Mouse (Mus musculus) testis, adult 2 months (tissue): ENCODE measurements around the gene Igfbp1.

ENCODE experiments used
- CTCF ChIP-seq: fragments of 200-500 bp; IDR thresholded peaks from 2 replicates; pipeline ENCODE4 v1.5.1; 2012; ENCODE audit warnings: low read depth, mild to moderate bottlenecking, inconsistent platforms, low read length, moderate library complexity; ENCODE audit not compliant: control insufficient read depth, insufficient read depth, insufficient replicate concordance
- POLR2A ChIP-seq: fragments of 200-500 bp; IDR thresholded peaks from 2 replicates; pipeline ENCODE4 v1.6.1; 2012; ENCODE audit warnings: low read depth, mild to moderate bottlenecking, inconsistent platforms, low read length, moderate library complexity; ENCODE audit not compliant: control insufficient read depth

DNA sequence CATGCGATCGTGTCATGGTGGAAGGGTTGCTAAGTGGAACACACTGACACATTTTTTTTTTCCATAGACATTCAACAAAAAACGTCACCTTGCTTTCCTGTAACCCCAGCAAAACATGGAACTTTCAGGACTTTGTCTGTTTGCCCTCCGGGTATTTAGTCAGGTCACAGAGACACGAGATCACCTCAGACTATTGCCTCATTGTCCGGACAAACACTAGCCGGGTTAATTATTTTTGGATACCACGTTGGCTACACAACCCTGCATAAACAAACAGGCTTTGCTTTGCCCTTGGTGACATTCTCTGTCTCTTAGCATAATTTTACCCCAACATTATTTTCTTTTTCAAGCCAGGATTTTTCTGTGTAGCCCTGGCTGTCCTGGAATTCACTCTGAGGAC is 44.5 kb upstream of the Igfbp1 start:
- no peak for TF ChIP-seq CTCF
- TF ChIP-seq POLR2A, result no peak
